Mouse (Mus musculus) cerebellum, postnatal 10 days (tissue): ENCODE results near the gene Samm50.
A peak's percentile ranks its signal among the peaks of the same experiment; 100 is the strongest.

Experiments used
- DNase-seq, 2 experiments: peaks; one replicate each; pipeline ENCODE4 v3.0.0; 2021; ENCODE audit warnings: mixed read lengths in 2 of 2

Samm50 gene

GRCm38 (mm10) chr15:84212031-84212755 lies 20.2 kb downstream of the Samm50 start:
- peak; percentile 94 to 96 for DNase-seq

GRCm38 (mm10) chr15:84212756-84213105 lies 20.7 kb downstream of the Samm50 start:
- peak; percentile 32 to 45 for DNase-seq

- no peak for DNase-seq
Measured at GRCm38 (mm10) chr15:84213162-84213739, 21.2 kb downstream of the Samm50 start.

DNA sequence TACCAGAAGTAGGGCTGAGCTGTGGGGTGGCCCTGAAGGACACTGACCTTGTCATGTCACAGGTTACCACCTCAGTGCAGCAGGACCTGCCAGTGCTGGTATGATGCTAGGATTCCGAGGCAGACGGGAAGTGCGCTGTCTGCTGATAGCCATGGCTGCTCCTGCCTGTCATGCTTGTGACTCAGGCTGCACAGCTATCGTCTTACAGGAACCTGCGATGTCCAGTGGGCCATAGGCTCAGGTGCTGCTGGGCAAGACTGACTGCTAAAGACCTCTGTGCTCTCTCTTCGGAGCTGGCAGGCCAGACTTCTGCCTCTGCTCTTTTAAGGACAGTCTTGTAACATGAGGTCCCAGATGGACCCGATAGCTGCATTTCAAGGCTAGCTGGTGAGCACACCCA lies 22.4 kb downstream of the Samm50 start:
- no peak for DNase-seq

DNA sequence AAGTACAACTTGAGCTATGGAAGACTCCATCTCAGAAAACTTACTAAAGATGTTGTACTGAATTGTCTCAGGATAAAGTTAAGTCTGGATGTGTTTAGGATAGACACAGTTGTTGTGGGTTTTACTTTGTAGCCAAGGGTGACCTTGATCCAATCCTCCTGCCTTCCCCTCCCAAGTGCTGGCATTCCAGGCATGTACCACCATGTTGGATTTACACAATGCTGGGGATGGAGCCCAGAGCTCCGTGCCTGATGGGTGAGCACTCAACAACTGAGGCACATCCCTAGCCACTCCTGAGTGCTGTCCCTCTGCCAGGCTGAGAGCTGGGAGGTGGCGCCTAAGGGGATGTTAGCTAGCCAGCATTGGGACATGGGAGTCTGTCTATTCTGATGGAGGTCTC lies 23.2 kb downstream of the Samm50 start:
- DNase-seq = no peak

DNA sequence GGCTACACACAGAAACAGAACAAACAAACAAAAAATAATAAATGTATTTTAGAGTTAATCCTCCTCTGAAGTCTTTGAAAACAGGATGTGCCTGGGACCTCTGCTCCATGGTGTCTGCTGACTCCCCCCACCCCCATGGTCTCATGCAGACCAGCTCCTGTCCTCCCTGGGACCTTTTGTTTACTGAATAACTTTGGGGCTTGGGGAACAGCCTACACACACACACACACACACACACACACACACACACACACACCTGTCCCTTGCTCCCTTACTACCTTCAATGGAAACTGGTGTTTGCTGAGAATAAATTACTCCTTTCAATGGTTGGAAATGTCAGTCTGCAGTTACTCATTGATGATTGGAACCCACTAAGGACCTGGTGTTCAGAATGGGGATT lies 24.0 kb downstream of the Samm50 start:
- DNase-seq = no peak

- DNase-seq = peak; percentile 53 to 63
Measured at GRCm38 (mm10) chr15:84216461-84217084, 24.5 kb downstream of the Samm50 start.

DNA sequence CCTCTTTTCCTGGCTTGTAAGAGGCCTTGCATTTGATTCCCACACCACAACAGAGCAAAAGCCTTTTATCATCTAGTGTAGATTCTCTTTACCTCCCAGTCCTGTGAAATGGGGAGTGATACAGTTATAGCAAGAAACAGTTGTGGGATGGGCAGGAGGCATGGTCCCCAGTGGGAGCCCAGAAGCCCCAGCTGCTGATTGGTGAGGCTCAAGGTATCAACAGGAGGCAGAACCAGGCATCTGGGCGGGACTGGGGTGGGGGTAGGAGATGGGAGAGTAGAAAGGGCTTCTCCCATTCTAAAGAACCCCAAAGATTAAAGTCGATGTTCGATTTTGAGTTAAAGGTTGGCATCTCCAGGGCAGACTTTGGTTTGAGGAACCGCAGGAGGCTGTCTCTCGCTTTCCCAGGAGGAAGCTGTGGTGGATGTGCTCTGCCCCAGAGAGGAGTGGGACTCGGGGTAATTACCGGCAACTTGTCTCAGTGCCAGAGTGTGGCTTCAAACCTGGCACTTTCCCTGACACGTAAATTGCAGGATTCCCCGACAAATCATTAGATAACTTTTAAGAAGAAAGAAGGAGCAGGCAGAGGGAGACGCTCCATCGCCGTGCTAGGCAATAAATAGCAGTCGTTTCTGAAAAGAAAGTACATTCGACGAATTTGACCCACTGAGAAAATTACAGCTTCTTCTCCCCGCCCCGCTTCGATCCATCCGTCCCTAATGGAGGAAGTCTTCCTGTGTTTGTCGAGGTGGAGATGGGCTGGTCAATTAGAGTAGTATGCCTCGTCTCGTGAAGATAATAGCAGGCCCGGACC lies 26.1 kb downstream of the Samm50 start:
- DNase-seq = no peak

DNA sequence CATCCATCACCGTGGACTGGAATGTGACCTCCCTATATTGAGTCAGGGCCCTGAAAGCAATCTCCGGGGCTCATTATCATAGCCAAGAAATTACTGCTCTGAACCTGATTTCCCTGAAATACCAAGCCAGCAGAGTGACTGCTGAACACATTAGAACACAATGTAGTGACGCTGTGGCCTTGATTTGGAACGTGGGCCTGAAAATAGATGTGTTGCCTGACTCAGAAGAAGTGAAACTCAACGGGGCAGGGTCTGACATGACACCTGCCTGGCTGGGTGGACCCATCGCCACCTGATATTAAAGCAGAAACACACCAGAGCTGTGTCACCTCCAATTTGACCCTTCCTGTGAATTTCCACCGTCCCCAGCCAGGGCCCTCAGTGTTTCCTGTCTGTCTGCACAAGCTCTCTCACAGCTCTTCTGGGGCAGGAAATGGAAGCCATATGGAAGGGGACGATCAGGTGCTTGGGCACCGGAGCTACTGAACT lies 26.8 kb downstream of the Samm50 start:
- DNase-seq = no peak

GRCm38 (mm10) chr15:84221539-84221938 lies 29.5 kb downstream of the Samm50 start:
- DNase-seq = no peak

- peak; percentile 60 to 62 for DNase-seq
Measured at GRCm38 (mm10) chr15:84223423-84223822, 31.4 kb downstream of the Samm50 start.

DNA sequence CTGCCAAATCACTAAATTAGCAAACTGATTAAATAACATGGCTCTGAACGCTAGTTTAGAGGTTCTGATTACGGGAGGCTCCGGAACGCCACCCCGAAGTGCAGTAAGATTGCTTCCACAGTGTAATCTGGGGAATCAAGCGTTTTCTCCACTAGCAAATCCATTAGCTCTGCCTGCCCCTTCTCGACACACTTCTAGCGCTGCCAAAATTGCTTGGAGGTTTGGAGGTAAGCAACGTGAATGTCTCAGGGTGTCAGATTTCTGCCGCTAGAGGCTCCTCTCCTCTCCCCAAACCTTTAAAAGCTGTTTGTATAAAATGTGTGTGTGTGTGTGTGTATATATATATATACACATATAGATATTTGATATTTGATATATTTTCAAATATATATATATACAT lies 32.7 kb downstream of the Samm50 start:
- no peak for DNase-seq

DNA sequence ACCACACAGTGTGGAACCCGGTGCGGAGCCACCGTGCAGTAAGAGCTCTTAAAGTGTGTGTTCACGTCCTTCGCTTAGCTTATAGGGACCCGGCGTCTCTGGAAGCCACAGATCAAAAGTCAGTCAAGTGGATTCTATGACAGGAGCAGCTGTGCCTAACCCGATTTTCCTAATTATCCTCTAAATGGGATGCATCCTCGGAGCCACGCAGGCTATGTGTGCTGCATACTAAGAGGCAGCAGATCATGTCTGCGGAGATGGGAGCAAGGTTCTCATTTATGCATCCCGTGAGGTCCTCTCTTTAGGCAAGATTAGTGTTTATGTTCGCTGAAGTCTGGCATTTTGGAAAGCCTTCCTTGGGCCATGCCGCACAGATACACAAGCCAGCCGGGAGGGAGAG lies 34.9 kb downstream of the Samm50 start:
- DNase-seq = peak in 1 of 2 experiments; percentile 38

DNA sequence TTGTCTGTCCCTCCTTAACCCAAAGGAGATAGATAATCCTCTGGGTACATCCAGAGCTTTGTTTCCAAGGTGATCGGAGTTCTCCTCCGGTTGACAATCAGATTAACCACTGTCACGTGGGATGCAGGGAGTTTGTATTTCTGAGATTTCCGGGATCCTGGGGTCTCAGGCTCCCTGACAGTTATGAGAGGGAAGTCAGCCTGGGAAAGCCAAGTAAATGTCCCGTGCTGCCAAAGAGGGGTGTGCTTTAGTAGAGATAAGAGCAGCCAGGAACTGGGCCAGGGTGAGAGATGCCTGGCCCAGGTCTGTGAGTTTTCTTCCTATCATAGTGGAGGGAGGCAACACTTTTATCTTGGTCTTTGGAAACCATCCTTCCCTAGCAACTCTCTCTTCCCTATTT lies 38.6 kb downstream of the Samm50 start:
- no peak for DNase-seq

DNA sequence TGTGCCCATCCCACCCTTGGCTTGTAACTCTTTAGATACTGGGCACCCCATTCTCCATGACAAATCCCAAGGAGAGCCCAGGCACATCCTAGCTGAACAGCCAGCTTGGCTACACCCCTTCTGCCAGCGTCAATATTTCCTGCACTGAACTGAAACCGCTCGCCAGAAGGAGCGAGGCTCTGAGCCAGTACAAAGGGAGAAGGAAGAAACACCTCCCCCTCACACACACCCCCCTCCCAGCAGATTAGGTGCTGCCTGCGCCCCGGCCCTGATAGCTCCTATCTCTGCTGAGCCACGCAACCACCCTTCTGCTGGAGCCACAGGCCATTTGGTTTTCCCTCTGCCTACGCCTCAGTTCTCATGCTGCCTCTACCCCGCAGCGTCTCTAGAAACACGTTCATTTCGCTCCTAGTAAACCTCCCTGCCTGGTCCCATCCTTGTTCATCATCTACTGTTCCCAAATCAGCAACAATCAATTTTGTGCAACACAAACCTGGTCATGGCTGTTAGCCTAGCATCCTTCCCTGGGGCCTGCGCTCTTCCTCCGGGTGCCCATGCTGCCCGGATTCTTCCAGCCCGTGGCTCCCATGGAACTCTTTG lies 39.2 kb downstream of the Samm50 start:
- DNase-seq = peak; percentile 75 to 77

DNA sequence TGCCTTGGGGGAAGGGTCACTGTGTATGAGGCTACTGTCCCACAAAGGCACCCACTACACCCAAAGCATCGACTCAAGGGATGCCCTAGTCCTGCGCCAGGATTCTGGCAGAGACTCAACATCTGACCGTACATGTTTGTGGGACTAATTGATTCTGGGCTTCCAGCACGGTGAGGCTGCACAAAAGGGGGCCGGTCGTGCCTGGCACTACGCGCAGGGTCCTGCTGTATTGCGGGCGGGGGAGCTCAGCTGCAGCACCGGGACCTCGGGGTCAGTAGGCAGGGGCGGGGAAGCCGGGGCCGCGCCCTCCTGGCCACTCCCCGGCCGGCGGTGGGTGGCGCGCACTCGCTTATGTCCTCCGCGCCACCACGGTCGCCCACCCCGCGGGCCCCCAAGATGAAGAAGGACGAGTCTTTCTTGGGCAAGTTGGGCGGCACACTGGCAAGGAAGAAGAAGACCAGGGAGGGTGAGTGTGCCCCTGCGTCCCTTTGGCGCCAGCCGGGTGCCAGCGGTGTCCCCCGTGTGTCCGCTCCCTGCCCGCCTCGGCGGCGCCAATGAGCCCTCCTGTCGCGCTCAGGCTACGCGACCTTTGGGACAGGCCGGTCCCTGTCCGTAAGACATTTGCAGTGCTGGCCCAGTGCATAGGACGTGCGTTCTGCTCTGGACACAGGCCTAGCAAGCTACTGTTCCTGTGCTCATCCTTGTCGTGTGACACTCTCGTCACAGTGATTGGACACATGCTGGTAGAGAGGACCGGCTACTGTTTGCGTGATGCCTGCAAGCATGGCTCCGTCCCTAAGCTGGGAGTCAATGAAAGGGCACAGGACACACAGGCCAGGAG lies 39.9 kb downstream of the Samm50 start, which contains the start of gene Parvb:
TSS of gene Parvb (plus strand) at position 323 of the 841 bp plus-strand sequence.
- DNase-seq = peak; percentile 63 to 71

- DNase-seq = no peak
Measured at GRCm38 (mm10) chr15:84232609-84233008, 40.6 kb downstream of the Samm50 start.

GRCm38 (mm10) chr15:84234794-84235581 lies 42.9 kb downstream of the Samm50 start:
- DNase-seq = peak in 1 of 2 experiments; percentile 42

GRCm38 (mm10) chr15:84235646-84236045 lies 43.6 kb downstream of the Samm50 start:
- no peak for DNase-seq

DNA sequence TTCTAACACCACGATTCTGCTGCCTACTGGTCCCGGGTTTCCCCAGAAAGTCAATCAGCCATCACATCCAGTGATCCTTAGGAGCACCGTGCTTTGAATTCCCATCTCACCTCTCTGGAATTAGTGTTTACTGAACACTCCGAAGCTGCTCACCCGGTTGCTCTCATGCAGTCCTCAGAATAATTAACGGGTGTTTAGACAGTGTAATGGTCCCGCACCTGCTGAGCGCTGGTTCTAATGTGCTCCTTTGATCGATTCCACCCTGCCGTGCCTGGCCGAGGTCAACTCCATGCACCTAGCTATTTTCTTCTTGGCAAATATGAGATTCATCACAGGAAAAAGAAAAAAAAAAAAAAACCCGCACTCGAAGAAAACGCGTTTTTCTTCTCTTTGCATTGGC lies 46.5 kb downstream of the Samm50 start:
- DNase-seq = no peak

DNA sequence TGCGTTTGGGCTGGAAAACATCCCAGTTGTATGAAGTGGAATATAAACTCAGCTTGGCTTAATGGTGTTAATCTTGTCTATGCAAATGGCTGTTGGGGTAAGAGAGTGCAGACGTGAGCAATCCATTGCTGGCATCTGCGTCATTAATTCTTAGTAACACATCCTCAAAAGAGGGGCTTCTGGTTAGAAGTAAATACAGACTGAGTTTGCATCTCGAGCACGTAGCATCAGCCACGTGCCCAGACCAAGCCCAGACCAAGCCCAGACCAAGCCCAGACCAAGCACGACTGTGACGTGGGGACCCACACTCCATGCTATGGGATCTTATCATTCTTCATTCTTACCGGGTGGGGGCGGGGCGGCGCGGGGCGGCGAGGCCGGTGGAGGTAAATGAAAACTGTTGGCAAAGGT lies 47.0 kb downstream of the Samm50 start:
- DNase-seq = no peak
